Mouse (Mus musculus): ENCODE data around the gene R3hdm4.

DNA sequence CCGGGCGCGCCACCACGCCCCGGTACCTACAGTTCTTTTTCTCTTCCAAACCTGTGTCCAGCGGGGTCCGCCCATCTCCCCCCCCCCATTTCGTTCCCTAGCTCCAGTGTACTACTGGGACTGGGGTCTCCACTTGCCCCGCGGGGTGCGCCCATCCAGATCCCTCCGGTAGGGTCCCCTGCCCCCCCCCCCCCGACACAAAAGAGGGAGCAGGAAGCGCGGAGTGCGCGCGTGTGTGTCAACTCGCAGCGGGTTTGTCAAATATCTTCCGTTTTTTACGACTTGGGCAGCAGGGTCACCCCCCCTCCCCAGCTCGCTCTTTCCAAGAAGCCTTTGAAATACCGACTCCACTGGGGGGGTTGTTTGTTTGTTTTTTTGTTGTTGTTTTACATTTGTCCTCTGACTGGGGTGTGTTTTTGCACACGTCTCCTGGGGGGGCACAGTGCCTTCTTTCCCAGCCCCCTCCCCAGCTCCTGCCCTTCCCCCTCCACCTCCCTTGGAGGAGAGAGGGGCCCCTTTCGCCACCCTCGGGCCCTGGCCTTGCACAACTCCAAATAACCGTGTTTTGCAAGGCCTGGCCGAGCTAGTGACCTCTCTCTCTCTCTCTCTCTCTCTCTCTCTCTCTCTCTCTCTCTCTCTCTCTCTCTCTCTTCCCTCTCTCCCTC, 7.2 kb upstream of the R3hdm4 start:
- TF ChIP-seq CTCF (IDR thresholded peaks at IDR 0.05; ENCODE audit: insufficient read depth, low read length) (no peak), POLR2A (IDR thresholded peaks at IDR 0.05; ENCODE audit: borderline replicate concordance, extremely low read depth, low read depth, low read length) (no peak)
